Comparison of ENCODE assay signal across 8 mouse cellular contexts in the genomic region with DNA sequence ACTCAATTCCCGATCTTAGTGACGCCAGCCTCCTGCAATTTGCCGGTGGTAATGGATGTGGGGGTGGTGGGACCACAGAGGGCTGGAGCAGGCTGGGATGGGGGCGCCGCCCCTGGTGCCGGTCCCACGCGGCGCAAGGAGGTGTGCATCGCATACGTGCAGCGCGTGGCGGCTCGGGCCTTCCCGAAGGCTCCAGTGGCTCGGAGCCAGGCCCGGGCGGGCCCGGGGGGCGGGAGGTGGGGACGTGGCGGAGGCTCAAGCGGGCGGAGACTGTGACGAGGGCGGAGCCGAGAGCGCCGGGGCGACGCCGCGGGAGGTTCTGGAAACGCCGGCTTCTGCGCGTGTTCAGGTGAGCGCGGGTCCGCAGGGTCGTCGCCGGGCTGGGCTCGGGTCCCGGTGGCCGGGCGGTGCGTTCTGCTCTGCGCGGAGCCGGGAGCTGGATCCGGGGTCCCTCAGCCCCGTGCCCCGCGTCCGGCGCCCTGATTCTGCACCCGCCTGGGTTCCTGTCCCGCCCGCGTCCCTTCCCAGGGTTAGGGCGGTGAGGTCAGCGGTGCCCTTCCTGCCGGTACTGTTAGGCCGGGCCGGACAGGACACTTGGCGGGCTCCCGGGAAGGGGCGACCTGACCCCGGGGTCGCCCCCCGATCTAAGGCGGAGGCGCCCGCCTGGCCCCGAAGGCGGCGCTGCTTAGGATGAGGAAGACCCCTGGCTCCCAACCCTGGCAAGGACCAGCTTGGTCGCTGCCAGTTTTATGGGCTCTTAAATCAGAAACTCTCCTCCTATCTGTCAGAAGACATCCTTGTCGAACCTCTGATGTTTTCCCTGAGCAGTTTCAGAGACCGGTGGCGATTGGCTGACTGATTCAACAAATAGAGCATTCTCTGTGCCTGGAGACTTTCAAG. TPM values are rescaled to one million over a fixed set of nuclear protein-coding genes. Genes with fewer than 3 reads are reported as not detected.
DNase-seq lines count a peak whose midpoint lies in the region; ATAC-seq and TF ChIP-seq lines count a peak whose summit lies in the region.

No protein-coding gene starts in this region.

- H3K4me2 ChIP-seq in hindbrain, embryonic 14.5 days (replicated peaks): peak overlapping the region; percentile 100

- WGBS in cerebellum, adult 2 months: 2% methylated on average over 74 of the region's 83 CpGs
- under 1% methylated on average over 83 of the region's 83 CpGs for WGBS in hindbrain, embryonic 14.5 days

- no peak overlapping the region for H3K27ac ChIP-seq in cerebellum, adult 2 months (ENCODE audit: insufficient read depth, low read length)
- no peak overlapping the region for H3K27ac ChIP-seq in hindbrain, embryonic 14.5 days

- no peaks in the 10 kb centered on the region for H3K27me3 ChIP-seq in cerebellum, adult 2 months (ENCODE audit: control insufficient read depth, insufficient read depth, low read length)
- peaks cover 16% of the 10 kb centered on the region; the same call in 1 of the 2 replicates for H3K27me3 ChIP-seq in hindbrain, embryonic 14.5 days (ENCODE audit: control insufficient read depth, insufficient read depth, low read length)

- intact Hi-C loops in left cerebral cortex, postnatal 4 days (cut with DNase I): no loop called here

- ATAC-seq in CD4-positive, CD25-positive, alpha-beta regulatory T cell, adult 4 months: no peak
- ATAC-seq in hindbrain, embryonic 14.5 days (ENCODE audit: low FRiP score): peak; percentile 77
- peak; percentile 78 for ATAC-seq in megakaryocyte progenitor cell, adult 5-6 weeks (replicated peaks; ENCODE audit: poor library complexity)

- peak overlapping the region; percentile 70 for H3K9ac ChIP-seq in hindbrain, embryonic 14.5 days

- no peaks in the 10 kb centered on the region for H3K36me3 ChIP-seq in hindbrain, embryonic 14.5 days (replicated peaks; ENCODE audit: control insufficient read depth, insufficient read depth)

- H3K4me1 ChIP-seq in cerebellum, adult 2 months (ENCODE audit: control insufficient read depth, insufficient read depth, low read length): peaks cover under 1% of the 10 kb centered on the region; the same call in 1 of the 2 replicates
- H3K4me1 ChIP-seq in hindbrain, embryonic 14.5 days (replicated peaks; ENCODE audit: control insufficient read depth, insufficient read depth, low read length): no peaks in the 10 kb centered on the region

- TF ChIP-seq POLR2A in cerebellum, adult 2 months (IDR thresholded peaks at IDR 0.05; ENCODE audit: borderline replicate concordance, insufficient read depth, low read length): no peak

- TF ChIP-seq CTCF in cerebellum, adult 2 months (IDR thresholded peaks at IDR 0.05; ENCODE audit: borderline replicate concordance, insufficient read depth, low read depth, low read length): no peak

- no peaks in the 10 kb centered on the region for H3K9me3 ChIP-seq in hindbrain, embryonic 14.5 days (ENCODE audit: control insufficient read depth, low read length)

- H3K4me3 ChIP-seq in cerebellum, adult 2 months (replicated peaks; ENCODE audit: insufficient read depth, low read depth, low read length): peak overlapping the region; percentile 56
- H3K4me3 ChIP-seq in hindbrain, embryonic 14.5 days (replicated peaks; ENCODE audit: low read length): peak overlapping the region; percentile 62

- peak; percentile 53 for DNase-seq in CD4-positive, CD25-positive, alpha-beta regulatory T cell, adult 2 months (ENCODE audit: low read depth, low spot score)
- DNase-seq in cerebellum, adult 2 months: peak; percentile 59 to 65
- peak; percentile 56 to 62 for DNase-seq in frontal cortex, postnatal 36 days (ENCODE audit: low spot score in 2 of 2)
- peak; percentile 74 for DNase-seq in hindbrain, embryonic 14.5 days (ENCODE audit: low spot score)
- DNase-seq in left cerebral cortex, postnatal 4 days: peak; percentile 72
- DNase-seq in right cerebral cortex, postnatal 4 days: peak; percentile 76

RNA-seq across cellular contexts. Expression of a gene that starts 1.0 kb away (rescaled TPM):
- not detected for polyA plus RNA-seq in CD4-positive, CD25-positive, alpha-beta regulatory T cell, adult 4 months (2017; shearing (Covaris generic))
- polyA plus RNA-seq in cerebellum, adult 2 months (2012; rRNA removed): 13.6 and 14.2 TPM in 2 replicates
- polyA plus RNA-seq in hindbrain, embryonic 14.5 days (2014; fragmentation: Nextera tagmentation; extraction: Ambion mirVana): 8.9 and 10.4 TPM in 2 replicates
- total RNA-seq in left cerebral cortex, postnatal 4 days (2021): 10 to 100 TPM; 14.4 to 15.7 TPM
- 0.05 and 0.15 TPM in 2 replicates for total RNA-seq in megakaryocyte progenitor cell, adult 5-6 weeks (2015)
- total RNA-seq in megakaryocyte progenitor cell, adult 5-6 weeks (2017): 0.21 and 0.44 TPM in 2 replicates

RNA-seq across cellular contexts. Expression of a gene that starts 32.1 kb away (rescaled TPM):
- 1 to 10 TPM in 1 of 2 experiments, under 1 TPM in 1; 0.91 to 1.3 TPM for polyA plus RNA-seq in CD4-positive, CD25-positive, alpha-beta regulatory T cell, adult 4 months (2017; shearing (Covaris generic))
- 16.9 and 18.6 TPM in 2 replicates for polyA plus RNA-seq in cerebellum, adult 2 months (2012; rRNA removed)
- polyA plus RNA-seq in hindbrain, embryonic 14.5 days (2014; fragmentation: Nextera tagmentation; extraction: Ambion mirVana): 26.3 and 30.0 TPM in 2 replicates
- 10 to 100 TPM; 11.9 to 13.5 TPM for total RNA-seq in left cerebral cortex, postnatal 4 days (2021)
- not detected in 2 replicates for total RNA-seq in megakaryocyte progenitor cell, adult 5-6 weeks (2015)
- total RNA-seq in megakaryocyte progenitor cell, adult 5-6 weeks (2017): 0.17 TPM in 1 of 2 replicates, not detected in the other
